Mouse (Mus musculus) heart, adult 2 months (tissue): ENCODE results near the gene Nudt8.

ENCODE experiments used
- CTCF ChIP-seq: fragments of 200-600 bp; IDR thresholded peaks from 2 replicates; pipeline ENCODE4 v1.8.1; 2022; ENCODE audit warnings: antibody characterized with exemption, mild to moderate bottlenecking, moderate library complexity
- EP300 ChIP-seq: fragments of 200-500 bp; IDR thresholded peaks from 2 replicates; pipeline ENCODE4 v1.6.1; 2011; ENCODE audit warnings: low read depth, low read length, control low read depth; ENCODE audit not compliant: insufficient read depth
- POLR2A ChIP-seq: fragments of 200-500 bp; IDR thresholded peaks from 2 replicates; pipeline ENCODE4 v1.6.1; 2011; ENCODE audit warnings: mild to moderate bottlenecking, low read depth, low read length, control low read depth; ENCODE audit not compliant: insufficient read depth

GRCm38 (mm10) chr19:3967258-3967657 lies 33.1 kb upstream of the Nudt8 start:
- TF ChIP-seq EP300: no peak
- TF ChIP-seq CTCF: no peak
- TF ChIP-seq POLR2A: no peak
